Mouse (Mus musculus) neural tube, embryonic 13.5 days (tissue): ENCODE results near the gene Gpr12. TPM values are rescaled to one million over a fixed set of nuclear protein-coding genes. Genes with fewer than 3 reads are reported as not detected.
"Not testable (repeated sequence)": the region's sequence is repeated elsewhere in the genome, so short reads cannot be mapped to it uniquely, and the experiment has no call there.

Source experiments
- ATAC-seq: fragments of 200-750 bp; cut with Nextera tagmentation; 2 replicates; pipeline ENCODE4 v1.8.0; 2017; ENCODE audit warnings: low read depth, mild to moderate bottlenecking, moderate TSS enrichment, moderate library complexity
- H3K27ac ChIP-seq: fragments of 300-500 bp; sonication (generic); replicated peaks from 2 replicates; pipeline ENCODE4 v1.5.1; 2015; ENCODE audit warnings: moderate library complexity, mild to moderate bottlenecking, inconsistent platforms
- H3K27me3 ChIP-seq: fragments of 300-500 bp; sonication (generic); 2 replicates; pipeline ENCODE4 v1.6.1; 2015; ENCODE audit warnings: mild to moderate bottlenecking, inconsistent platforms
- H3K36me3 ChIP-seq: fragments of 300-500 bp; sonication (generic); 2 replicates; pipeline ENCODE4 v1.6.1; 2015; ENCODE audit warnings: mild to moderate bottlenecking, inconsistent platforms
- H3K4me1 ChIP-seq: fragments of 300-500 bp; sonication (generic); replicated peaks from 2 replicates; pipeline ENCODE4 v1.6.1; 2015; ENCODE audit warnings: inconsistent platforms
- H3K4me2 ChIP-seq: fragments of 300-500 bp; sonication (generic); 2 replicates; pipeline ENCODE4 v1.6.1; 2015; ENCODE audit warnings: inconsistent platforms, mild to moderate bottlenecking, moderate library complexity
- H3K4me3 ChIP-seq: fragments of 300-500 bp; sonication (generic); 2 replicates; pipeline ENCODE4 v1.5.1; 2015; ENCODE audit warnings: mild to moderate bottlenecking, inconsistent platforms
- H3K9ac ChIP-seq: fragments of 300-500 bp; sonication (generic); 2 replicates; pipeline ENCODE4 v1.6.1; 2015; ENCODE audit warnings: moderate library complexity, mild to moderate bottlenecking, inconsistent platforms
- H3K9me3 ChIP-seq: fragments of 300-500 bp; sonication (generic); 2 replicates; pipeline ENCODE4 v1.6.1; 2016; ENCODE audit warnings: inconsistent platforms
- WGBS: fragments of 180-500 bp; shearing (Covaris S2); methylation state at CpG from one replicate; pipeline ENCODE4 v1.1.7; 2015; 5-methylcytosine and 5-hydroxymethylcytosine counted together
- polyA plus RNA-seq: library from polyadenylated mRNA; unstranded; fragments of >200 nt; fragmentation: Nextera tagmentation; extraction: Ambion mirVana; gene quantifications from 2 replicates; pipeline ENCODE4 v1.2.1, GENCODE M21; 2015

Gene Gpr12
- polyA plus RNA-seq, 1 experiment from 2014 or later = 8.8 TPM

- Histone ChIP-seq H3K27ac (no peak overlapping the region), H3K9me3 (no peaks in the 10 kb centered on the region), H3K4me2 (no peak overlapping the region), H3K4me3 (no peak overlapping the region), H3K36me3 (no peaks in the 10 kb centered on the region), H3K4me1 (no peaks in the 10 kb centered on the region), H3K27me3 (no peaks in the 10 kb centered on the region; the same call in 1 of the 2 replicates), H3K9ac (no peak overlapping the region)
- no peak for ATAC-seq
- 78% methylated on average over 5 of the region's 5 CpGs for WGBS
Observed at GRCm38 (mm10) chr5:146606221-146606620, 21.2 kb upstream of the Gpr12 start.

GRCm38 (mm10) chr5:146599970-146600369 is 14.9 kb upstream of the Gpr12 start:
- no peak for ATAC-seq
- Histone ChIP-seq H3K27me3 (peaks cover 12% of the 10 kb centered on the region), H3K9ac (no peak overlapping the region), H3K36me3 (no peaks in the 10 kb centered on the region), H3K27ac (no peak overlapping the region), H3K4me3 (no peak overlapping the region), H3K4me2 (no peak overlapping the region), H3K9me3 (no peaks in the 10 kb centered on the region), H3K4me1 (no peaks in the 10 kb centered on the region)
- 83% methylated on average over 5 of the region's 5 CpGs for WGBS

GRCm38 (mm10) chr5:146599216-146599615 is 14.2 kb upstream of the Gpr12 start:
- not testable (repeated sequence) for H3K4me1 ChIP-seq, H3K36me3 ChIP-seq, H3K4me2 ChIP-seq, H3K4me3 ChIP-seq, H3K27ac ChIP-seq, H3K9me3 ChIP-seq, H3K9ac ChIP-seq, ATAC-seq
- 92% methylated on average over 7 of the region's 7 CpGs for WGBS
- H3K27me3 ChIP-seq = peaks cover 18% of the 10 kb centered on the region

- ATAC-seq = no peak
- 90% methylated on average over 27 of the region's 27 CpGs for WGBS
- no peak overlapping the region for H3K27ac ChIP-seq
Observed at GRCm38 (mm10) chr5:146598215-146599119, 13.4 kb upstream of the Gpr12 start.

GRCm38 (mm10) chr5:146597503-146597874 is 12.4 kb upstream of the Gpr12 start:
- Histone ChIP-seq H3K4me2 (no peak overlapping the region), H3K4me1 (no peaks in the 10 kb centered on the region), H3K9ac (no peak overlapping the region), H3K9me3 (peaks cover 9% of the 10 kb centered on the region; the same call in 1 of the 2 replicates), H3K27ac (no peak overlapping the region), H3K4me3 (no peak overlapping the region), H3K27me3 (peaks cover 26% of the 10 kb centered on the region), H3K36me3 (no peaks in the 10 kb centered on the region)
- 92% methylated on average over 10 of the region's 10 CpGs for whole genome bisulfite sequencing
- ATAC-seq = no peak

More at GRCm38 (mm10) chr5:146598215-146599119, 13.4 kb upstream of the Gpr12 start:
- no peak overlapping the region for H3K4me2 ChIP-seq
- H3K27me3 ChIP-seq = peaks cover 21% of the 10 kb centered on the region
- H3K4me1 ChIP-seq = no peaks in the 10 kb centered on the region
- H3K4me3 ChIP-seq = no peak overlapping the region
- peaks cover 8% of the 10 kb centered on the region; the same call in 1 of the 2 replicates for H3K9me3 ChIP-seq
- no peaks in the 10 kb centered on the region for H3K36me3 ChIP-seq
- H3K9ac ChIP-seq = no peak overlapping the region

GRCm38 (mm10) chr5:146596612-146597502 is 11.8 kb upstream of the Gpr12 start:
- Histone ChIP-seq H3K4me2 (no peak overlapping the region), H3K9ac (no peak overlapping the region), H3K4me3 (no peak overlapping the region), H3K36me3 (no peaks in the 10 kb centered on the region), H3K27me3 (peaks cover 27% of the 10 kb centered on the region), H3K9me3 (peaks cover 9% of the 10 kb centered on the region; the same call in 1 of the 2 replicates), H3K27ac (no peak overlapping the region), H3K4me1 (no peaks in the 10 kb centered on the region)
- WGBS = 81% methylated on average over 18 of the region's 18 CpGs
- ATAC-seq = no peak

GRCm38 (mm10) chr5:146592580-146592979 is 7.5 kb upstream of the Gpr12 start:
- Histone ChIP-seq H3K27me3 (peaks cover 68% of the 10 kb centered on the region), H3K36me3 (no peaks in the 10 kb centered on the region), H3K4me2 (no peak overlapping the region), H3K9ac (no peak overlapping the region), H3K4me1 (no peaks in the 10 kb centered on the region), H3K4me3 (no peak overlapping the region), H3K27ac (no peak overlapping the region), H3K9me3 (peaks cover 9% of the 10 kb centered on the region; the same call in 1 of the 2 replicates)
- peak; percentile 43; the same call in 1 of the 2 replicates for ATAC-seq
- 11% methylated on average over 5 of the region's 5 CpGs for WGBS

GRCm38 (mm10) chr5:146591636-146592035 is 6.6 kb upstream of the Gpr12 start:
- Histone ChIP-seq H3K9me3 (peaks cover 9% of the 10 kb centered on the region; the same call in 1 of the 2 replicates), H3K4me3 (no peak overlapping the region), H3K4me2 (no peak overlapping the region), H3K4me1 (no peaks in the 10 kb centered on the region), H3K27me3 (peaks cover 76% of the 10 kb centered on the region), H3K9ac (no peak overlapping the region), H3K27ac (no peak overlapping the region), H3K36me3 (no peaks in the 10 kb centered on the region)
- WGBS = 81% methylated on average over 4 of the region's 4 CpGs
- ATAC-seq = no peak

- H3K4me3 ChIP-seq = no peak overlapping the region
- H3K4me2 ChIP-seq = no peak overlapping the region
- H3K27ac ChIP-seq = no peak overlapping the region
- no peaks in the 10 kb centered on the region for H3K36me3 ChIP-seq
- H3K9ac ChIP-seq = no peak overlapping the region
- no peaks in the 10 kb centered on the region for H3K4me1 ChIP-seq
- peaks cover 76% of the 10 kb centered on the region for H3K27me3 ChIP-seq
- no peak for ATAC-seq
- H3K9me3 ChIP-seq = peaks cover 9% of the 10 kb centered on the region; the same call in 1 of the 2 replicates
- 55% methylated on average over 4 of the region's 4 CpGs for WGBS
Observed at GRCm38 (mm10) chr5:146590987-146591386, 5.9 kb upstream of the Gpr12 start.

GRCm38 (mm10) chr5:146586357-146587070 is 1.5 kb upstream of the Gpr12 start:
- Histone ChIP-seq H3K36me3 (no peaks in the 10 kb centered on the region), H3K27me3 (peaks cover 93% of the 10 kb centered on the region), H3K9ac (no peak overlapping the region), H3K4me1 (peaks cover 24% of the 10 kb centered on the region), H3K27ac (no peak overlapping the region), H3K4me2 (no peak overlapping the region), H3K4me3 (no peak overlapping the region), H3K9me3 (no peaks in the 10 kb centered on the region)
- no peak for ATAC-seq
- 75% methylated on average over 8 of the region's 8 CpGs for WGBS

- peaks cover 94% of the 10 kb centered on the region for H3K27me3 ChIP-seq
- H3K9me3 ChIP-seq = no peaks in the 10 kb centered on the region
- H3K4me3 ChIP-seq = peak overlapping the region; percentile 59
- no peaks in the 10 kb centered on the region for H3K36me3 ChIP-seq
- no peak overlapping the region for H3K27ac ChIP-seq
- peaks cover 24% of the 10 kb centered on the region for H3K4me1 ChIP-seq
- H3K9ac ChIP-seq = peak overlapping the region; percentile 70
- WGBS = 5% methylated on average over 10 of the region's 10 CpGs
- H3K4me2 ChIP-seq = peak overlapping the region; percentile 86
- peak; percentile 9; the same call in 1 of the 2 replicates for ATAC-seq
Observed at GRCm38 (mm10) chr5:146585307-146585651, 240 bp upstream of the Gpr12 start.
